Mouse (Mus musculus): ENCODE measurements around the gene Zfhx3. TPM values are rescaled to one million over a fixed set of nuclear protein-coding genes. Genes with fewer than 3 reads are reported as not detected.
A peak's percentile ranks its signal among the peaks of the same experiment; 100 is the strongest.

Zfhx3 gene
- polyA plus RNA-seq, 1 experiment from 2014 or later, result 60.2 TPM

GRCm38 (mm10) chr8:108125053-108125452 lies 182.6 kb downstream of the Zfhx3 start:
- H3K4me1 ChIP-seq, result no peaks in the 10 kb centered on the region
- H3K9ac ChIP-seq, result no peak overlapping the region
- no peaks in the 10 kb centered on the region for H3K27me3 ChIP-seq (replicated peaks)
- no peak overlapping the region for H3K4me3 ChIP-seq
- no peak overlapping the region for H3K4me2 ChIP-seq
- H3K9me3 ChIP-seq, result no peaks in the 10 kb centered on the region
- ATAC-seq (replicated peaks), result no peak
- H3K36me3 ChIP-seq (replicated peaks), result no peaks in the 10 kb centered on the region
- no peak overlapping the region for H3K27ac ChIP-seq
- 79% methylated on average over 2 of the region's 2 CpGs for WGBS

GRCm38 (mm10) chr8:108125491-108125890 lies 183.0 kb downstream of the Zfhx3 start:
- Histone ChIP-seq H3K4me3 (no peak overlapping the region), H3K4me1 (no peaks in the 10 kb centered on the region), H3K27me3 (replicated peaks) (no peaks in the 10 kb centered on the region), H3K36me3 (replicated peaks) (no peaks in the 10 kb centered on the region), H3K9me3 (no peaks in the 10 kb centered on the region), H3K9ac (no peak overlapping the region), H3K27ac (no peak overlapping the region), H3K4me2 (no peak overlapping the region)
- 45% methylated on average over 2 of the region's 2 CpGs for WGBS
- ATAC-seq (replicated peaks), result no peak

- Histone ChIP-seq H3K36me3 (replicated peaks) (no peaks in the 10 kb centered on the region), H3K4me3 (no peak overlapping the region), H3K9ac (no peak overlapping the region), H3K27ac (peak overlapping the region; percentile 38; the same call in 1 of the 2 replicates), H3K27me3 (replicated peaks) (no peaks in the 10 kb centered on the region), H3K9me3 (no peaks in the 10 kb centered on the region), H3K4me2 (no peak overlapping the region), H3K4me1 (peaks cover 7% of the 10 kb centered on the region; the same call in 1 of the 2 replicates)
- WGBS, result 74% methylated on average over 5 of the region's 5 CpGs
- ATAC-seq (replicated peaks), result no peak
Measured at GRCm38 (mm10) chr8:108146536-108146935, 204.1 kb downstream of the Zfhx3 start.

GRCm38 (mm10) chr8:108148599-108149249 lies 206.3 kb downstream of the Zfhx3 start:
- no peaks in the 10 kb centered on the region for H3K27me3 ChIP-seq (replicated peaks)
- H3K36me3 ChIP-seq (replicated peaks), result no peaks in the 10 kb centered on the region
- no peak overlapping the region for H3K9ac ChIP-seq
- no peaks in the 10 kb centered on the region for H3K9me3 ChIP-seq
- no peak for ATAC-seq (replicated peaks)
- H3K4me2 ChIP-seq, result no peak overlapping the region
- H3K4me3 ChIP-seq, result no peak overlapping the region
- no peak overlapping the region for H3K27ac ChIP-seq
- H3K4me1 ChIP-seq, result peaks cover 7% of the 10 kb centered on the region; the same call in 1 of the 2 replicates
- WGBS, result 78% methylated on average over 15 of the region's 15 CpGs

GRCm38 (mm10) chr8:108170804-108171203 lies 228.4 kb downstream of the Zfhx3 start:
- H3K4me1 ChIP-seq, result no peaks in the 10 kb centered on the region
- no peaks in the 10 kb centered on the region for H3K27me3 ChIP-seq (replicated peaks)
- no peaks in the 10 kb centered on the region for H3K36me3 ChIP-seq (replicated peaks)
- ATAC-seq (replicated peaks), result no peak
- no peak overlapping the region for H3K4me2 ChIP-seq
- WGBS, result 91% methylated on average over 14 of the region's 14 CpGs
- H3K27ac ChIP-seq, result no peak overlapping the region
- no peaks in the 10 kb centered on the region for H3K9me3 ChIP-seq
- no peak overlapping the region for H3K4me3 ChIP-seq
- no peak overlapping the region for H3K9ac ChIP-seq

GRCm38 (mm10) chr8:108183296-108183695 lies 240.9 kb downstream of the Zfhx3 start:
- Histone ChIP-seq H3K27me3 (replicated peaks) (no peaks in the 10 kb centered on the region), H3K4me1 (peaks cover 5% of the 10 kb centered on the region; the same call in 1 of the 2 replicates), H3K36me3 (replicated peaks) (no peaks in the 10 kb centered on the region), H3K9me3 (no peaks in the 10 kb centered on the region), H3K27ac (no peak overlapping the region), H3K9ac (no peak overlapping the region), H3K4me2 (no peak overlapping the region), H3K4me3 (no peak overlapping the region)
- 67% methylated on average over 4 of the region's 4 CpGs for WGBS
- ATAC-seq (replicated peaks), result no peak

- ATAC-seq (replicated peaks), result no peak
- Histone ChIP-seq H3K4me2 (no peak overlapping the region), H3K36me3 (replicated peaks) (no peaks in the 10 kb centered on the region), H3K4me1 (peaks cover 7% of the 10 kb centered on the region; the same call in 1 of the 2 replicates), H3K27me3 (replicated peaks) (no peaks in the 10 kb centered on the region), H3K4me3 (no peak overlapping the region), H3K27ac (peak overlapping the region; percentile 50; the same call in 1 of the 2 replicates), H3K9ac (no peak overlapping the region), H3K9me3 (no peaks in the 10 kb centered on the region)
- WGBS, result 73% methylated on average over 8 of the region's 8 CpGs
Measured at GRCm38 (mm10) chr8:108183948-108184347, 241.5 kb downstream of the Zfhx3 start.

GRCm38 (mm10) chr8:108186289-108186688 lies 243.8 kb downstream of the Zfhx3 start:
- Histone ChIP-seq H3K36me3 (replicated peaks) (no peaks in the 10 kb centered on the region), H3K27me3 (replicated peaks) (no peaks in the 10 kb centered on the region), H3K9me3 (no peaks in the 10 kb centered on the region), H3K4me2 (no peak overlapping the region), H3K4me3 (no peak overlapping the region), H3K4me1 (peaks cover 7% of the 10 kb centered on the region; the same call in 1 of the 2 replicates), H3K9ac (no peak overlapping the region), H3K27ac (no peak overlapping the region)
- ATAC-seq (replicated peaks), result no peak
- 93% methylated on average over 3 of the region's 3 CpGs for WGBS

GRCm38 (mm10) chr8:108188044-108188443 lies 245.6 kb downstream of the Zfhx3 start:
- no peak overlapping the region for H3K27ac ChIP-seq
- H3K4me2 ChIP-seq, result no peak overlapping the region
- no peak for ATAC-seq (replicated peaks)
- H3K27me3 ChIP-seq (replicated peaks), result no peaks in the 10 kb centered on the region
- no peaks in the 10 kb centered on the region for H3K9me3 ChIP-seq
- no peak overlapping the region for H3K9ac ChIP-seq
- H3K36me3 ChIP-seq (replicated peaks), result no peaks in the 10 kb centered on the region
- WGBS, result 76% methylated on average over 4 of the region's 4 CpGs
- peaks cover 2% of the 10 kb centered on the region; the same call in 1 of the 2 replicates for H3K4me1 ChIP-seq
- H3K4me3 ChIP-seq, result no peak overlapping the region

GRCm38 (mm10) chr8:108194571-108194970 lies 252.1 kb downstream of the Zfhx3 start:
- Histone ChIP-seq H3K4me1 (no peaks in the 10 kb centered on the region), H3K9me3 (no peaks in the 10 kb centered on the region), H3K27me3 (replicated peaks) (no peaks in the 10 kb centered on the region), H3K36me3 (replicated peaks) (no peaks in the 10 kb centered on the region), H3K4me3 (no peak overlapping the region), H3K4me2 (no peak overlapping the region), H3K27ac (no peak overlapping the region), H3K9ac (no peak overlapping the region)
- WGBS, result 38% methylated on average over 8 of the region's 8 CpGs
- no peak for ATAC-seq (replicated peaks)

- no peaks in the 10 kb centered on the region for H3K9me3 ChIP-seq
- no peak overlapping the region for H3K9ac ChIP-seq
- peaks cover 18% of the 10 kb centered on the region for H3K4me1 ChIP-seq
- H3K4me2 ChIP-seq, result no peak overlapping the region
- ATAC-seq (replicated peaks), result no peak
- H3K27ac ChIP-seq, result no peak overlapping the region
- no peaks in the 10 kb centered on the region for H3K27me3 ChIP-seq (replicated peaks)
- WGBS, result 92% methylated on average over 3 of the region's 3 CpGs
- no peak overlapping the region for H3K4me3 ChIP-seq
- no peaks in the 10 kb centered on the region for H3K36me3 ChIP-seq (replicated peaks)
Measured at GRCm38 (mm10) chr8:108215026-108215425, 272.6 kb downstream of the Zfhx3 start.

- H3K27me3 ChIP-seq (replicated peaks), result no peaks in the 10 kb centered on the region
- peaks cover 18% of the 10 kb centered on the region for H3K4me1 ChIP-seq
- H3K4me2 ChIP-seq, result no peak overlapping the region
- H3K27ac ChIP-seq, result peak overlapping the region; percentile 26
- ATAC-seq (replicated peaks), result no peak
- no peaks in the 10 kb centered on the region for H3K9me3 ChIP-seq
- no peak overlapping the region for H3K9ac ChIP-seq
- no peak overlapping the region for H3K4me3 ChIP-seq
- 17% methylated on average over 13 of the region's 13 CpGs for WGBS
- H3K36me3 ChIP-seq (replicated peaks), result no peaks in the 10 kb centered on the region
Measured at GRCm38 (mm10) chr8:108218171-108218840, 275.9 kb downstream of the Zfhx3 start.

- no peak for ATAC-seq (replicated peaks)
- 73% methylated on average over 3 of the region's 3 CpGs for WGBS
- H3K9ac ChIP-seq, result no peak overlapping the region
Measured at GRCm38 (mm10) chr8:108220511-108220910, 278.1 kb downstream of the Zfhx3 start.

More at GRCm38 (mm10) chr8:108220511-108220910, 278.1 kb downstream of the Zfhx3 start:
- no peaks in the 10 kb centered on the region for H3K27me3 ChIP-seq (replicated peaks)
- H3K9me3 ChIP-seq, result no peaks in the 10 kb centered on the region
- no peaks in the 10 kb centered on the region for H3K36me3 ChIP-seq (replicated peaks)
- H3K4me3 ChIP-seq, result no peak overlapping the region
- H3K27ac ChIP-seq, result no peak overlapping the region
- H3K4me1 ChIP-seq, result peaks cover 18% of the 10 kb centered on the region
- H3K4me2 ChIP-seq, result no peak overlapping the region

Measured in midbrain, embryonic 15.5 days (tissue).